Mouse (Mus musculus) natural killer cell, adult 2 months (primary cell): Measurements from ENCODE around the gene Otx2.

ENCODE experiments used
- DNase-seq, 2 experiments: peaks; one replicate each; pipeline ENCODE4 v3.0.0; 2022; ENCODE audit warnings: low spot score in 2 of 2

The Otx2 gene

GRCm38 (mm10) chr14:48673541-48673940 lies at the start of gene Otx2:
Gene Otx2 (minus strand): TSS chr14:48673819.
- no peak for DNase-seq

GRCm38 (mm10) chr14:48722763-48723162 lies 49.1 kb upstream of the Otx2 start:
- DNase-seq, result no peak

- DNase-seq, result no peak
Measured at GRCm38 (mm10) chr14:48719296-48719695, 45.7 kb upstream of the Otx2 start.

DNA sequence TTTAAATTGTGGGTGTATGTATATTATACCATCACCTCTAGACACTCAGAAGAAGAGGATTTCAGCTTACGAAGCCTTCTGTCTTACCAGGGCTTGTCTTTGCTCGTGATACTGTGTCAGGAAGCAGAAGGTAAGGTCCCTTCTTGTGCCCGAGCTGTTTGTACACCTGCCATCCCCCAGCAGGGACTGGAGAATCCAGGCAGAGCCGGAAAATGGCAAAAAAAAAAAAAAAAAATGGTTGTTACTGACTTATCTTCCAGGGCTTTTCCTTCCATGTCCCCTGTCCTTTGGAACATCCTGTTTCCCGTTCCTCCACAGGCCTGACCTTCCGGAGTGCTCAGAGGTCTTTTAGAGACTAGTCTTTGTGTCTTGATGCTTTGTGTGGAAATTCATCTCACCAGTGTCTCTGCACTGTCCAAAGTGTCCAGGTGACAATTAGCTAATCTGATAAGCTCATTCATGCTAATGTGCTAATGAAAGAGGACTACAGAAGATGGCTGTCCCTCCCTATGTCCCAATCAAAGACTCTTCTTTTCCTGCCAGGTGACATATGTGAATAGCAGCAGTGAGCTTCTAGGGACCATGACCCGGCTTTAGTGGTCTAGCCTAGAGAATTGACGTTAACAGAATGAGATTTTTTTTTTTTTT lies 44.1 kb upstream of the Otx2 start:
- DNase-seq, result no peak

DNA sequence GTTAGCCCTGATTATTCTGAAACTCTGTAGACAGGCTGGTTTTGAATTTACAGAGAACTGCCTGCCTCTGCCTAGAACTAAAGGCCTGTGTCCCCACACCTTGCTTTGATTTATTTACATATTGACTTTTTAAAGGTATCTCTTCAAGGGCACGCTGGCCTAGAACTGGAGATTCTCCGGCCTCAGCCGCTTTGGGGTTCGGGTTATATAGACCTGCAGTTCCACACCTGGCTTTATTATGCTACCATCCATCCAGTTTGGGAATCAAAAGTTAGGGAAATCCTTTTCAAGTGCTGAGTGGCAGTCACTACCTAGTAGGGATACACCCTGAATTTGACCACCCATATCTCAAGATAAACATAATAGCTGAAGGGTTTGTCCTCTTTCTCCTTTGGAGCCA lies 42.8 kb upstream of the Otx2 start:
- DNase-seq, result no peak

DNA sequence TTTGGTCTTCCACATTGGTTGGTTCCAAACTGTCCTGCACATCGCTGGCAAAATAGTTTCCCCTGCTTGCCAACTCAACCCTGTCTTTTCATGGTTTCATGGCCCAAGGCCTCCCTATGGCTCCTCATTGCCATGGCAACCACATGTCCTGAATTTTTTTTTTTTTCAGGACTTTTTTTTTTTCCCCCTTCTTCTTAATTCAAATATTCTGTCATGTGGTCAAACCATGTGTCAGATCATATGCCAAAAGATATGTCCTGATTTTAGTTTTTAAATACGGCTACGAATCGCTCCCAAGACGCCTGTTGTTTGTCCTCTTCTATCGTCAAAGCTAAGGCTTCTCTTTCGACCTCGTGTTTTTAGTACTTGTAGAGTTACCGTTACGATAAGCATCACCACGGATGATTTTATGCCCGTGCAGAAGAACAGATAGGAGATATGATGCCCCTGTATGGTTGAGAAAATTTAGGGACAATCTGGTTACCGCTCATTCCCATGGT lies 37.3 kb upstream of the Otx2 start:
- no peak for DNase-seq

- DNase-seq, result no peak
Measured at GRCm38 (mm10) chr14:48710062-48710870, 36.6 kb upstream of the Otx2 start.

GRCm38 (mm10) chr14:48709371-48710061 lies 35.9 kb upstream of the Otx2 start:
- no peak for DNase-seq

DNA sequence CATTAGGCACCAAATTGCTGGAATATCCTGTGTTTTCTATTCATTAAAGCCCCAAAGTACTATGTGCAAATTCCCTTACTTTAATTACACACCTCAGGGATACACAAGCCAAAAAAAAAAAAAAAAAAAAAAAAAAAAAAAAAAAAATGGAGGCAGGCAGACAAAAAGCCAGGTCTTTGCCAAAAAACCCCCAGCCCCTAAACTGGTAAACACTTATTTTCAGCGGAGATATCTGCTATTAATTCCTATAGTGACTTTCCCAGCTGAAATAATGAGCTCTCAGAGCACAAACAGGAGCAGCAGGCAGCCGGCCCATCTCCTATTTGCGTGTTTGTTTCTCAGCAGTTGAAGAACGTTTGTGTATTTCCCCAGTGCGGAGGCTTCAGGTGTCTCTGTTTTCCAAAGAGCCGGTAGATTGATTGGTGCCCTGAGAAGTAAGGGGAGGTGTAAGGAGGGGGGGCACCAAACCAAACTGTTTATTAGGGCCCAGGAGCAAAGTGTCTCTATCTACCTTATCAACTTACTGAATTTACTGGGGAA lies 34.3 kb upstream of the Otx2 start:
- no peak for DNase-seq

DNA sequence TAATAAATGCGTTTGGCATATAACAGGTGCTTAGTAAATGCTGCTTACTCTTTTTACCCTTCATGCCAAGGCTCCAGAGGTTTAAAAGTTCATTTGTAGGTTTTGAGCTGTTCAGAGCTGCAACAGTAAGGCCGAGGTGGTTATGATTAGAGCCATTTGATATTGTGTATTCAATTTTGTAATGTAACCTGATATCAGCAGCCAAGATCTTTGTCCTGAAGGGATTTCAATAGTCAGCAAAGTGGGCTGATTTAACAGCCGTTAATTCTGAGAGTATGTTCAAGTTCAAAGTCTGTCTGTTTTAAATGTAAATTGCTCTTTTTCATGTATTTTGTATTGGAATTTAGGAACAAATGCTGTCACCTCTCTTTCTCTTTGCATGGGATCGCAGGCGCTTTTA lies 33.8 kb upstream of the Otx2 start:
- no peak for DNase-seq

- DNase-seq, result no peak
Measured at GRCm38 (mm10) chr14:48700790-48701370, 27.3 kb upstream of the Otx2 start.

DNA sequence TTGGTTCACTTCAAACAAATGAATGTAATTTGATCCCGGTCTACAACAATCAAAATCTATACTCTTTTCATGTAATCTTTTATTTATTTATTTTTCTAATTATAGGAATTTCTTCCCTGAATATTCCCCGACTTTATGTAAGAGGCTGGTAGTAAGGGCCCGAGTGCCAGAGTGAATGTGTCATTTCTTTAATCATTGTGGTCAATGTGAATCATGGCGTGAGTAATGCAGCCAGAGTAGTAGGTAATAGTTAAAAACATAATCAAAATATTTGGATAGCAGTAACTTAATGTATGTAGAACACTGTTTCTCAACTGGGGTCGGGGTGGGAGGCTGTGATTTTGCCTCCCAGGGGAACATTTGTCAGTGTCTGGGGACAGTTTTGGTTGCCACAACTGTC lies 6.0 kb upstream of the Otx2 start:
- no peak for DNase-seq

- DNase-seq, result no peak
Measured at GRCm38 (mm10) chr14:48678674-48679073, 5.1 kb upstream of the Otx2 start.

GRCm38 (mm10) chr14:48674036-48674831 lies 615 bp upstream of the Otx2 start:
- no peak for DNase-seq

DNA sequence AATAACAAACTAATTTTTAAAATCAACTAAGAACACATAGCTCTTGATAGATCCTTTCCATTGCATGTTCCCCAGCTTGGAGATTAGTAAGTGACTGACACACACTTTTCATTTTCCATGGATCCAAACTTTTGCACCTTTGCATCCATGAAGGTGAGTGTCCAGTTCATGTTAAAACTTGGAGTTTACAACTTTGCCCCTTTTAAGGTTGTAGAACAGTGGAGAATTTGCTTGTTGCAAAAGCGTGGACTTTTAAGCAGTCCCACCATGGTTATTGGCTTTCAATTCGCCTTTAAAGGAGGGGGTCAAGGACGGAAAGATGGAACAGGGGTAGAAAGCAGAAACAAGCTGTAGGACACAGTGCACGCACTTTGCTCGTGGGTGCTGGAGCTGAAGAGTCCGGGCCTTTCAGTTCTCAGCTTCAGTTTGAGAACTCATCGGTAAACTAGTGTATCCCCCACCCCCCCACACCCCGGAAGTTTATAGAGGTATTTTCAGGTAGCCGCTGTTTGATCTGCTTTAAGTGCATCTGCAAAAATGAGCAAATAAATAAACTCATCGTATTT lies 925 bp downstream of the Otx2 start:
- no peak for DNase-seq

DNA sequence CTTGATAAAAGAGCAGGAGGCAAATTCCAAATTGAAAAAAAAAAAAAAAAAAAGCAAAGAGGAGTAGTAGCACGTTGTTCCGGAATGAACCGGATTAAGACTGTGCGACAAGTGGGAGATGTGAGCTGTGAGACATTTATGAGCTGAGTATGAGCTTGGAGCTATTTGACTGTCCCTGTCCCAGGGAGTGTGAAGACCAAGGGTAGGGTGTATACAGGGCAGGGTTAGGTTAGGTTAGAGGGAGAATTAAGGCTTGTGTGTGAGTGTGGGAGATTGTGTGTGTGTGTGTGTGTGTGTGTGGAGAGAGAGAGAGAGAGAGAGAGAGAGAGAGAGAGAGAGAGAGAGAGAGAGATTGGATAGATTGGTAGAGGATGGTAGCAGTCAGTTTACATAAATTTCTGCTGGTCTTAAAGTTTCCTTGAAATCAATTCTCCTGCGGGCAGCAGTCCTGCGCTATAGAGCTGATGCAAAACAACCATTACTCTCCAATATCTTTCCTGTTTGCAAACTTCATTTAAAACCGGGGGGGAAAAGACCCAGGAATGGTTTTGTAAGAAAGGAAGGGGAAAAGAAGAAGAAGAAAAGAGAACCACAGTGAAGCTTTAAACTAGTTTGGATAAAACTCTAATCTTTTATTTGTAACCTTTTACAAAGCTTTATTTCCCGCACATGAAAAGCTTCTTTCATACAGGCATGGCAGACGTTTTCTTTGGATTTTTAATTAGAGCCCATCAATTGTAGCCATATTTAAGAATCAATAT lies 2.0 kb downstream of the Otx2 start:
- no peak for DNase-seq

DNA sequence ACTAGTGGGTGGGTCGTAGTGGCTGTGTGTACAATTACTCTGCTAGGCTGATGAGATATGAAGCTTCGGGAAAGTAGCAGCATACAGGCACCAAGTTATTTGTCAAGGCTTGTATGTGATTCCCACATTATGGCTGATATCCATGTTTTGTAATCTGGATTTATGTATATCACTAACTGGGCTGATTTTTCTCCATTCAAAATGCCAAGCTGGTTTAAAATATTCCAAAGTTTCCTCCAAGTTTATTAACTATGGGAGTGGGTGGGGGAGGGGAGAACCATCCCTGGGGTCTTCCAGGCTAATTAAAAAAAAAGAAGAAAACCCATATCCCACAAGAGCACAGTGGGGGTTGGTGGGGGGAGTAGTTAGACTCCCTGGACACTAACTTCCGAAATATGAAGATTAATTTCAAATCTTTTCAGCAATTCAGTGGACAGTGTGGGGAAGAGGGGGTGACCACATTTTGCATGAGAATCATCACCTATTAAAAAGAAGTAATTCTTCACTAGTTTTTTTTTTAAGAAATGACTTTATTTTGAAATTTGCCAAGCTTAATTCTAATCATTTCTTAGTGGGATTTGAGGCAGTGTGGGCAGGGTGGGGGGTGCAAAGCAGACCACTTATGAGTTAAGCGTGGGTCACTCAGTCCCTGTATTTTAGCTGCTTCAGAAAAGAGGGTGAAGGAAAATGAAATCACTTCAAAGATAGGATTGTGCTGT lies 2.7 kb downstream of the Otx2 start:
- DNase-seq, result no peak

GRCm38 (mm10) chr14:48670258-48670630 lies 3.4 kb downstream of the Otx2 start:
- DNase-seq, result no peak

GRCm38 (mm10) chr14:48669541-48670257 lies 3.9 kb downstream of the Otx2 start:
- DNase-seq, result no peak
